Mouse (Mus musculus): ENCODE results near the gene Pcp4.

Pcp4 gene

DNA sequence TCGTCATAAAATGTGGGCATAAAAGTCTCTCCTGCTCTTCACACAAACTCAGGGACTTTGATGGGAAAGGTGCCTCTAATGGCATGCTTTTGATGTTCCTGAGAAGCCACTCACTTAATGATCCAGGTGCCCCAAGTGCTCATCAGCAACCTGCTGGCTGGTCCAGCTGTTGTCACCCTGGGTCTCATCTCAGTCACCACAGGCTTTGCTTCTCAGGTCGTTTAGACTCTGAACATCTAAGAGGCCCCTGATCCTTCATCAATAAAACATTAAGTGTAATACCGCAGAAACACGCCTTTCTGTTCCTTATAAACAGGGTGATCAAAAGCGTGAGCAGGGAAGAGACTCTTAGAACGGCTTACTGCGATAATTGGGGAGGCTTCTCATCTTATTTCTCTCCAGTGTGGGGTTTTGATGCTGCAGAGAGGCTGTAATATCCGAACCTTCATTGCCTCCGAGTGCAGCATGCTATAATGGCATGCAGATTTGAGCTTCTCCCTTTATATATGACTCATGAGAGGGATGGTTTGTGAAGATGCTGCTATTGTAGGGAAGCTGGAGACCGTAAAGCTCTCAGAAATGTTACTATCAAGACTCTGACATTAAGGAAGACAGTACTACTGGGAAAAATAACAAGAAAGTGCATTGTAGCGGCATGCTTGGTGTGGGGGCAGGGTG lies 19.7 kb downstream of the Pcp4 start:
- no peak for DNase-seq (ENCODE audit: low spot score in 2 of 2)

DNA sequence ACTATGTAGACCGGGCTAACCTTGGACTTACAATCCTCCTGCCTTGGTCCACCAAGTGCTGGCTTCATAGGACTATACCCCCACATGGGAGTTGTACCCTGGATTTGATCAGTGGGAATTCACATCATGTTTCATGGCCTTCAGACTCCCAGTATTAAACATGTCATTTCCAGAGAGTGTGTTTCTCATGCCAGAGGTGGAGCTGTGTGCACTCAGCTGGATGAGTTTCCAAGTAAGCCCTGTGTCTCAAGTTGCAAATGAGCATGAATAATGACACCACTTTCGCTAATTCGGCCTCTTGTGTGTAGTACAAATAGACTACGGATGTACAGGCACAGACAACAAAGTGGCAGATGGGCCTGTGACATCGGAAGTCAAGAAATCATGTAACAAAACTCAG lies 20.6 kb downstream of the Pcp4 start:
- DNase-seq (ENCODE audit: low spot score in 2 of 2), result no peak

DNA sequence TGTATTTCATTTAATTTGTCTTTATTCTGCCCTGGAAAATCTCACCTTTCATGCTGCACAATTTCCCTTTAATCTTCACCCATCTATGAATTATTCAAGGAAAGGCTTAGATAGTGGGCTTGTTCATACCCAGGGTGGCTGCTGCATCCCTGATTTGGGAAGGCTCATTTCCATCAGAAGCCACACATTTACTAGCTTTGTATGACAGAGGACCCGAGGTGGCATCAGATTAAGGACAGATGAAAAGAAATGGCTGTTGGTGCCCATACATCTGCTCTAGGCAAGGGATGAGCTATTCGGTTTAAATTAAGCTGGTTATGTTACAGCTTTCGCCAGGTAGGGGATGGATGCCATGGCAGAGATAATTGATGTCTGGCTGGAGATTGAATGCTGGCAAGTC lies 24.1 kb downstream of the Pcp4 start:
- no peak for DNase-seq (ENCODE audit: low spot score in 2 of 2)

DNA sequence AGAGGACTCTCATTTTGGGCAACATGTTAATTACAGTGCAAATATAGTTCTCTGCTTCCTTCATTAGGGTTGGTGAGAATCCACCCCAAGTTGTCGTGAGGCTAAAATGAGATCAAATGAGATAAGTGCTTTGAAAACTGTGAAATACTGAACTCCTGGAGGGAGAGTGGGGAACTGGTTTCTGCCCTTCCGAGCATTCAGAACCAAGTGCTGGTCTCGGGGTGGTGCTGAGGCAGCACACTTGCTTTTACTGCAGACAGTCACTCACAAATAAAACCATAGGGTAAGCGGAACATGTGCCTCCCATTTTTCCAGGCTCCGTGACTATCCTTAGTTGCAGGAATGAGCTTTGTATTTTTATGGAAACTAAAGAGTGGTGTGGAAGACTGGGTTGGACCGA lies 26.7 kb downstream of the Pcp4 start:
- DNase-seq (ENCODE audit: low spot score in 2 of 2), result no peak

DNA sequence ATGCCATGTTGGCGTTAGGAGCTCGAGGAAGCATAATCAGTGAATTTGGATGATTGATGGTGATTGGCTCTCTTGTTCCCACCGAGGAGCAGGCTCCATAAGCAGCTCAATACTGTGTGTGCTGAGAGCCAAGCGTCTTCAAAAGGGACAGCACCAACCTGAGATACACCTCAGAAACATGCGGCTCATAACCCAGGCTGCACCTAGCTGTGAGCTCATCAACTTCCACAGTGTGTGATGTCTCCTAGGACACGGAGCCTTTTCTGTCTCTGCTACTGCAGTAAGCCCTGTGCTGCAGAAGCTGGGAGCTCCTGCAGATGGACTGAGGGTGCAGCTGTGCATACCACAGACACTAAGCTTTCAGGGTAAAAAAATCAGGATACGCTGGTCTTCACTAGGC lies 31.5 kb downstream of the Pcp4 start:
- DNase-seq (ENCODE audit: low spot score in 2 of 2), result no peak

DNA sequence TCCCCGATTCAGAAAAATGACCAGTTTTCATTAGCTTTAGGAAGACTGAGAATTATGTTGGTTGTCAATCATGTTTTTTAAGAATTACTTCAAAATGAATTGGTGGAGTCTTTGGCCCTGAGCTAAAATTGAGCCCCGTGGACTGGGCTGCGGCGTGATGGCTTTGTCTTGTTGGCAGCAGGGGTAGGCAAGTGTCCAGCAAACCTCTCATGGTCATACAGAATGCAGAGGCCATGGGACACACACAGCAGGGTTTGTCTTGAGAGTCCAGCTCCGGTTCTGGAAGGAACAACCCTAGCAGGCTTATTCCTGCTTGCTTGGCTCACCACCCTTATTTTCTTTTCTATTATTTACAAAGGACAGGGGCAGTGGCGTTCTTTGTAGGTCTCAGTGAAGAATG lies 33.8 kb downstream of the Pcp4 start:
- DNase-seq (ENCODE audit: low spot score in 2 of 2), result no peak

DNA sequence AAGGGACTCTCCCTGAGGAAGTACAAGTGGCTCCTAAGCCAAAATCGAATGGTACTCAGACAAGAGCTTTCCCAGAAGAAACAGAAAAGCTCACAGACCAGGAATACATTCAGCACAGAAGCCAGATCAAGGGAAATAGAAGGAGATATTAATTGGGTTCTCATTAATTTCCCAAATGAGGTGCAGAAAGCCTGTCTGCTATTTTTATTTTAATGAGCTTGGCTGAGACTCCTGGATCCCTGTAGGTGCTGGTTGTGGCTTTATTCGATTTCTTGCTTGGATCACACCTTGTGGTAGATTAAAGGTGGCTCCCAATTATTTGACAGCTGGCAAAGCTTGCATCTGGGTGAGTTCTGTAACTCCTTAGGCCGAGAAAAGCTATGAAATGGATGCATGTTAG lies 35.2 kb downstream of the Pcp4 start:
- no peak for DNase-seq (ENCODE audit: low spot score in 2 of 2)

DNA sequence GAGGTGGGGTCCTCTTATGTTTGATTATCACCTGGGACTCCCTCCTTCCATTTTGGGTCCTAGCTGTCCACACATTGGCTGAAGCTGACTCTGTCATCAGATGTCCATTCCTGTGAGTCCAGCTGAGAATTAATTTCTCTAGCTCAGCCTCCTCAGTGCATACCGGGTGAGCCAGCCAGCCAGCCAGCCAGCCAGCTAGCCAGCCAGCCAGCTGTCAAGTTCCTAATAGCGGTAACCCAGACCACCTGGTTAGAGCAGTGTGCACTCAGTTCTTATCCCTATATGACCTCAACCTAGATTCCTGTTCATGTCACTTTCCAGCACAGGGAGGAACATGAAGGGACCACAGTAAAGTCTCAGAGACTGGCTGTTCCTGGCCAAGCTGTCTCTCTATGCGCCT lies 47.1 kb downstream of the Pcp4 start:
- DNase-seq (ENCODE audit: low spot score in 2 of 2), result no peak

DNA sequence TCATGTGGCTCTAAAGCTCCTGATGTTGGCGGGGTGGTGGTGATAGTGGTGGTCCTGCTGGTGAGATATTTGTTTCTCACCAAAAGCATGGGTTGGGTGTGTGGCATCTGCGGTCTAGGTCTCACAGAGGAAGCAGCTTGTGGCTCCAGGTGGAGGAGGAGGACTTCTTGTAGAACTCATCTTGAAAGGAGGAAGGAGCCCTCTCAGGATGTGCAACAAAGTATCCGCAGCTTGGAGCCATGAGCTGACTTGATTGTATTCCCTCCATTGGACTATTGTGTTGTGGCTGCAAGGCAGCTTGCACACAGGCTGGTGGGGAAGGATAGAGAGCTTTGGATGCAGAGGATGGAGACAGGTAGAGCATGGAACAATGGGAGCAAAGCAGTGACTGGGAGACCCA lies 60.1 kb downstream of the Pcp4 start:
- DNase-seq (ENCODE audit: low spot score in 2 of 2), result no peak

DNA sequence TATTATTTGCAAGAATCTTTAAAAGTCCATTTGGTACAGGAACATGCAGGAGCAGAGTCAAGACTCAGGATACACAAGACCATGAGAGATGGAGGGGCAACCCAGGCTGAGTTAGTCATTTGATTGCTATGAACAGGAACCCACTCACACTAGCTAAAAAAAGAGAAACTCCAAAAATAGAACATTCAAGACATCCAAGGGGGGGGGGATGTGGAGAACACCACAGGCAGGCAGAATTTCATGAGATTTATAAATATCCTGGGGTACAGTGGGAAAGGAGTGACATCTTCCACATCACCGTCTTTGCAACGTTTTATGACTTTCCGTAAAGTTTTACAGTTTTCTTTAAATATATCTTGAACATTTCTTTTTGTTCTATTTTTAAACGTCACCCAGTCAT lies 61.1 kb downstream of the Pcp4 start:
- no peak for DNase-seq (ENCODE audit: low spot score in 2 of 2)

DNA sequence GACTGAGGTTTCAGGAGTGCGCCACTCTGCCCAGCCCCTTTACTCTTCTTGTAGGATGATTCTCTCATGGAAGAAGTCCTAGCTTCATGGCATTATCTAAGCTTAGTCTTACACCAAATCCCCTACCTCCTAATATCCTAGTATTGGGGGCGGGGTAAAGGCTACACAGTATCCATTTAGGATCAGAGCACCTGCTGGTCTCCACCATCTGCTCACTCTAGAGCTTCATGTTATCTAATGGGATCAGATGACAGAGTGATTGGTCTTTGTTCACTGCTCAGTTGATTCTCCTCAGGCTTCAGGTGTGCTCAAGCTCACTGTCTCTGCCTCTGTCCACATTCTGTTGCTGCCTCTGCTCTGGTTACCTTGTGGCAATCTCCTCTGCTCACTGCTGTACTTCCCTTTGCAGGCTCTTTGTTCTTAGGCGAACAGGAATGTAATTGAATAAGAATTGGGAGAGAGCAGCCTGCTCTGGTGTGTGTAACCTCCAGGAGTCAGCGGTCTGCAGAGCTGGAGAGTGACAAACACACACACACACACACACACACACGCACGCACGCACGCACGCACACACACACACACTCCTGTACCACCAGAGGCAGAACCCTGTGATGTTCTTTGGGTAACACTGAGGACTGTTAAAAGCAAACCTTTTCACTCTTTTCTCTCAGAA lies 62.6 kb downstream of the Pcp4 start:
- no peak for DNase-seq (ENCODE audit: low spot score in 2 of 2)

DNA sequence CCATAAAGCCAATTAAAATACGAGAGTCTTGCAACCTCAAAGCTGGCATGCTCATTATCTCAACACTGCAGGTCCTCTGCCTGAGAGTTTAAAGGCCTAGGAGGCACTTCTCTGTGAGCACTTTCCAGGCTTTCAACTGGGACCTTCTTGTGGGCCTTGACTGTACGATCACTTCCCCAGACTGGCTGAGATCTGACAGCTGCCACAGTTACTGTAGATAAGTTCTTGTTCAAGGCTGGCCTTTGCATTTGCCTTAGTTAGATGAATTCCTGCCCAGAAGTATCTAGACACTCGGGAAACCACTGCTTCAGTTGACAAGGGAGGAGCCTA lies 63.1 kb downstream of the Pcp4 start:
- DNase-seq (ENCODE audit: low spot score in 2 of 2), result no peak

DNA sequence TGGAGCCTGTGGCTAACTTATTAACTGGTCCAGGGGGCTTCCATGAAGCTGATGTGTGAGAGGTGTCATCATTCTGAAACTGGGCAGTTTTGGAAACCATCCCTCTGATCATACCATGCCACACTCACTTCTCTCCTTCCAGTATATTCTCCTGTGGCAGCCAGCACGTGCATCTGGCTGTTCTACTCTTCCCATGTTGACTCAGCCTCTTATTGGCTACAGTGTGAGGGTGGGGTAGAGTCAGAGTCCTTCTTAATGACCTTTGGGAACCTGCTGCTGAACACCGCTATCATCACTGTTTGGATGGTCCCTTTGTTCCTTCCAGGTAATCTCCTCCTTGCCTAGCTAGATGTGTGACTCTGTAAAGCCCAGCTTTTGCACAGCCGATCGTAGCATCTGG lies 63.6 kb downstream of the Pcp4 start:
- DNase-seq (ENCODE audit: low spot score in 2 of 2), result no peak

DNA sequence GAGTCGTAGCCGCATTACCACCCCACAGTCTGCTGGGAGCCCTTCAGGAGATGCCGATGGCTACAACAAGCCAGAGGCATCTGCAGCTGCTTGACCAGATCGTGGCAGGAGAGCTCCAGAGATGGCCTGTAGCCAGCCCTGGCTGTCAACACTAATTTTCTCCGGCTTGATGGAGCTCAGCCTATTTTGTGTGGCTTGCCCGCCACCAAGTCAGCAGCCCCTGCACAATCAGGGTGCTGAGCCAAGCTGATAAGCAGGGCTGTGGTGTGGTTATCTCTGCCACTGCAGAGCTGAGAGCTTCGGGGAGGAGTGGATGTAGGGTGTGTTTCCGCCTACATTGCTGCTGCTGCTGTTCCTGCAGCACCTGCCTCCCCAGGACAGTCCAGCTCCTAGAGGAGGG lies 66.3 kb downstream of the Pcp4 start:
- DNase-seq (ENCODE audit: low spot score in 2 of 2), result no peak

DNA sequence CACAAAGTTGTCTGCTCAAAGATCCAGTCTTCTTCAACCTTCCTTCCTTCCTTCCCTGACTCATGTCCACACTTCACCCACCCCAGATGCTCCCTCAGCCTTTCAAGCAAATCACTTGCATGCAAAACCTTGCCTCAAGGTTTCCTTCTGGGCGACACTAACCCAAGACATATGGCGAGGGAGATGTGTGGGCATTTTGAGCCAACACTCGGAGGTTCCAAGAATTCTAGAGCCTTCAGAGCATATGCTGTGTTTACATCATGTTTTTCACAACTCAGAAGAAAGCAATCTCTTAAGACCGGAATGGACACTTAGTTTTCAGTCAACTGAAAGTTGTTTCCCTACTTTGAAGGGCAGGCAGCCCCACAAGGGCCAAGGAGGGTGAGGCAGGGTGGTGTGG lies 67.9 kb downstream of the Pcp4 start:
- DNase-seq (ENCODE audit: low spot score in 2 of 2), result no peak

DNA sequence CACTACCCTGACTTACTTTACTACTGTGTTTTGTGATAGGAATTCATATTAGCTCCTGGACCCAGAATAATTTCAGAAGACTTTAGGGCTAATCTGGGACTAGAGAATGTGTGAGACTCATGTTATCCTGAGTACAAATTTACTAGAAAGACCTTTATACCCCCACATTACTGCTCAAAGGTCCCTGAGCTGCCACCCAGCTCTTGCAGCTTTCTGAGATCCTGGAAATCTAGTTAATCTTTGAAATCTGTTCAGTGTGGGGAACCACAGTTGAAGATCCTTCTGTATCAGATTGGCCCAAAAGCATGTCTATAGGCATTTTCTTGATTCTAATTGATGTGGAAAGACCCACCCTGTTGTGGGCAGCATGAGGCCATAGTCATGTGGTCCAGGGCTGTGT lies 69.0 kb downstream of the Pcp4 start:
- DNase-seq (ENCODE audit: low spot score in 2 of 2), result no peak

DNA sequence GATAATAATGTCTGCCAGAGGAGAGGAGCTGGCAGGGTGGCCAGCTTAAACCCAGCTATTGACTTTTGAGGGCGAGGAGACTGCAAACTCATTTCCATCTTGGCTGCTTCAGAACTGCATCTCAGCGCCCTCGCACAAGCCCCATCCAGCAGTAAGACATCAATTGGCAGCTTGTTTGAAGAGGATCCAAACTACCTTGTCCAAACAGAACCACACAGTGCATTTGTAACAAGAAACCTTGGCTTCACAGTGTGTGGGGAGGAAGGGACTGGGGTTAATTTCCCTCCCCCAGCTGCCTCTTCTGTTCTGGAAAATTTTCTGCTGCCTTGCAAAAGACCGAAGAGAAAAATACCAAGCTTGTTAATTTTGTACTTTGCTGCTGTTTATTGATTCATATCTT lies 71.7 kb downstream of the Pcp4 start:
- DNase-seq (ENCODE audit: low spot score in 2 of 2), result no peak

DNA sequence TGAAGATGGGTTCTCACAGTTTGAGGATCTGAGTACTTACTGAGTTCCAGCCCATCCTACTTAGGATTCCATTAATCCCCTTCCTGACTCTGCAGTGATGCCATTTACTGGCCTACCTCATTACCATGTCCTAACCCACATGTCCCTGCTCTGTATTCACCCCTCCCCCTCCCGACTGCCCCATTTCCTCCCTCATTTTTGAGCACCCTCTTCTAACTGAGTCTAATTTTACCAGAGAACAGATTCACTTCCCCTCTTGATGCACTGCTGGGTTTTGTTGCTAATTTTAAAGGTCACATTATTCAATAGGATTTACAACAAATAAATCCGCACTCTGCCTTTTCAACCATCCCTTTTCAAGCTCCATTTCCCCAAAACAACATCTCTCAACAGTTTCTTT lies 73.7 kb downstream of the Pcp4 start:
- DNase-seq (ENCODE audit: low spot score in 2 of 2), result no peak

DNA sequence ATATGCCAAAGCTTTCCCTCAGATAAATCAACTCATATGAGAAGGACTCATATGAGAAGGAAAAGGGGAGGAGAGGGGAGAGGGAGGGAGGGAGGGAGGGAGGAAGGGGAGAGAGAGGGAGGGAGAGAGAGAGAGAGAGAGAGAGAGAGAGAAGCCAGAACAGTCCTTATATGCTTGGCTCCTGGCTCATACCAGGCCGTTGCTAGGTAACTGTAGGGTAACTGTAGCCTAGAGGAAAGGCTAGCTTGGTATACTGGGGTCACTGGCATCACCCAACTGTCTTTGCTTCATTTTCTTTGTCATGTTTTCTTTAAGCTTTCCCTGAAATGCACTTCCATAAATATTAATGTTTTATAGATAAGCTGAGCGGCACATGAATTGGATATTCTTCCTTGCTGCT lies 85.3 kb downstream of the Pcp4 start:
- no peak for DNase-seq (ENCODE audit: low spot score in 2 of 2)

DNA sequence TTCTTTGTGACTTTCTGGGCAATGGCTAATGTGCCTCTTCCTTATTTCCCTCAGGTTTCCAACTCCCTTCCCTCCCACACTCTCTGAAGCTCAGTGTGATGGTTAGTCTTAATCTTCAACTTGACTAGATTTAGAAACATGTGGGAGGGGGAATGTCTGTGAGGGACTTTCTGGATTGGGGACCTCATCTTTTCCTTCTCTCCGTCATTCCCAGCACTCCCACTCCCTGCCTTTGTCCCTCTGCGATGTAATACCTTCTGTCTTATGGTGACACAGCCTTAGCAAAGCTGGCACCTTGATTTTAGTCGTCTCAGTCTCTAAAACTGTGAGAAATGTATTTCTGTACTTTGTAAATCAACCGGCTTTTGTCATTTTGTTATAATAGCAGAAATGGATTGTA lies 88.0 kb downstream of the Pcp4 start:
- DNase-seq (ENCODE audit: low spot score in 2 of 2), result no peak

DNA sequence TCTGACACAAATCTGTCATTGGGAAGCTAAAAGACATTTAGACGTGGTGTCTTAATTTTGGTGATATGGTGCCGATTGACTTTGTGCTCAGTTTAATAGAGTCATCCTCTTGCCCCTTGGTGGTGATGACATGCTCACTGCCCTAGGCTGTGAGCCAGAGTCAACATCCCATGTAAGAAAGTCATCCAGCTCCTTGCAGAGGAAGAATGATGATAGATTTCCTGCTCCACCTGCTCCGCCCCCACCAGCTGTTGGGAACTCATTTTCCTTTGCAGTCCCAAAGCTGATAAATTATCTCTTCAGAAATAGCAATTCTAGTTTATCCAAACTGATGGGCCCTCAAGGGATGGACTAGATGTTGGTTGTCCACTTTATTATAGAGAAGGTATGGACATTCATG lies 89.2 kb downstream of the Pcp4 start:
- no peak for DNase-seq (ENCODE audit: low spot score in 2 of 2)

DNA sequence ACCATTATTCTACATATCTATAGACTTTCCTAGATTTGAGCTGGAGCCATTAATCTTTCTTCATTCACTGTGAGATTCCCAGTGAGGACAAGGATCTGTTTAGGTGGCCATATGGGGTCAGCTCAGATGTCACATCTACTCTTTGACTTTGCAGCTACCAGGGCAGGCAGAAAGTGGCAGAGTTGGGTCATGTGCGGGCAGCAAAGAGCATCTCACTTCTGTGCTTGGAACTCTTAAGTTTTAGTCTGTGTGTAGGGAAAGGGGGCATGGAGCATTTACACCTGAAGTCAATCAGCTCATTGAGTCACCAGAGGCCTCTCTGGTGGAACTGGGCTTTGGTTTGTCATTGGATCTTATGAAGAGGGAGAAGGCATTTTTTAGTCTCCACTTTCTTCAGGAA lies 90.9 kb downstream of the Pcp4 start:
- no peak for DNase-seq (ENCODE audit: low spot score in 2 of 2)

DNA sequence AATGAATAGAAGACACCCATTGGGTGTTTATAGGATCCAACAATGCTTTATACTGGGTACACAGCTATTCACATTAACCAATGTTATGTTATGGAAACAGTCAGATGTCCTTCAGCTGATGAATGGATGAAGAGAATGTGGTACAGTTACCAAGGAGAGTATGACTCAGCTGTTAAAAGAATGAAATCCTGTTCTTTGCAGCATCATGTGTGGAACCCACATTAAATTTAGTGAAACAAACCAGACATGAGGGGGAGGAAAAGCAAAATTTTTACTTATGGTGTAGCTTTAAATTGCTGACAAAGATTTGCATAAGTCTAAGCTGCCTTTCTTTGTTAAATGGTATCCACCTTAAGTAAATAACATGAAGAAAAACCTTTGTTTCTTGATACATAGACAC lies 92.4 kb downstream of the Pcp4 start:
- no peak for DNase-seq (ENCODE audit: low spot score in 2 of 2)
